Mouse (Mus musculus) small intestine, adult 2 months (tissue): ENCODE results near the gene Rps27.

Experiments
- CTCF ChIP-seq: fragments of 200-500 bp; IDR thresholded peaks from 2 replicates; pipeline ENCODE4 v1.5.1; 2012; ENCODE audit warnings: low read depth, mild to moderate bottlenecking, control low read depth, inconsistent platforms, low read length, moderate library complexity, mixed read lengths; ENCODE audit not compliant: insufficient replicate concordance, insufficient read length; ENCODE audit errors: extremely low read depth
- POLR2A ChIP-seq: fragments of 200-500 bp; IDR thresholded peaks from 2 replicates; pipeline ENCODE4 v1.6.1; 2012; ENCODE audit warnings: low read depth, mild to moderate bottlenecking, control low read depth, inconsistent platforms, low read length, moderate library complexity

DNA sequence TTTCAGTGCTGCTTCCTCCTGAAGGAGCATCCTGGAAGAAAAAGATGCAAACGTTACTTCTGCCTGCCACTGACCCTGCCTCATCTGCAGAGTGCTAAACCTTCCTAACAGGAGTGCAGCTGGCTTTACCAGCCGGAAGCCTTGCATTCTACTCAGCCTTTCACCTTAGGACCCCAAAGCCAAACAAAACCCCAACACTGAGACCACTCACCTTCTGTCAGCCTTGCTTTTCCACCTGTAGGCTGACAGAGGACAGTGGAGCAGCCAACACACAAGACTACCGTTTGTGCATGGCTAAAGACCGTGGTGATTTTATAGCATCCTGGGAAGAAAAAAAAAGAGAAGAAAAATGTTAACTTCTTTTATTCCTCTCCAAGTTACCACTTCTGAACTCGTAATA, 728 bp downstream of the Rps27 start:
- TF ChIP-seq CTCF, result no peak
- no peak for TF ChIP-seq POLR2A
